Mouse (Mus musculus) cerebellum, adult 2 months (tissue): ENCODE results near the gene Usp6nl. TPM values are rescaled to one million over a fixed set of nuclear protein-coding genes. Genes with fewer than 3 reads are reported as not detected.
A peak's percentile ranks its signal among the peaks of the same experiment; 100 is the strongest.

Experiments used
- DNase-seq, 2 experiments: peaks; one replicate each; pipeline ENCODE4 v3.0.0; 2021
- H3K27ac ChIP-seq: fragments of 200-500 bp; 2 replicates; pipeline ENCODE4 v1.5.1; 2012; ENCODE audit warnings: low read length, control low read depth, inconsistent platforms; ENCODE audit not compliant: insufficient read depth
- H3K27me3 ChIP-seq: fragments of 200-500 bp; 2 replicates; pipeline ENCODE4 v1.6.1; 2012; ENCODE audit warnings: inconsistent platforms, mild to moderate bottlenecking, low read length, moderate library complexity; ENCODE audit not compliant: control insufficient read depth, insufficient read depth
- H3K4me1 ChIP-seq: fragments of 200-500 bp; 2 replicates; pipeline ENCODE4 v1.6.1; 2011; ENCODE audit warnings: low read length; ENCODE audit not compliant: control insufficient read depth, insufficient read depth
- H3K4me3 ChIP-seq: fragments of 200-500 bp; replicated peaks from 2 replicates; pipeline ENCODE3; 2011; ENCODE audit warnings: mild to moderate bottlenecking, low read depth, low read length, control low read depth; ENCODE audit not compliant: insufficient read depth
- CTCF ChIP-seq: fragments of 200-500 bp; IDR thresholded peaks from 2 replicates; pipeline ENCODE4 v1.5.1; 2011; ENCODE audit warnings: low read depth, mild to moderate bottlenecking, control low read depth, low read length, moderate library complexity, borderline replicate concordance; ENCODE audit not compliant: insufficient read depth
- POLR2A ChIP-seq: fragments of 200-500 bp; IDR thresholded peaks from 2 replicates; pipeline ENCODE4 v1.6.1; 2011; ENCODE audit warnings: low read length, control low read depth, borderline replicate concordance; ENCODE audit not compliant: insufficient read depth
- WGBS: fragments of 180-500 bp; shearing (Covaris S2); methylation state at CpG from one replicate; pipeline ENCODE4 v1.1.7; 2018; 5-methylcytosine and 5-hydroxymethylcytosine counted together
- polyA plus RNA-seq: library from polyadenylated mRNA; depleted of rRNA; stranded (reverse); fragments of >200 nt; gene quantifications from 2 replicates; pipeline ENCODE4 v1.2.3, GENCODE M21; 2012

Gene Usp6nl
- polyA plus RNA-seq, 1 experiment = 16.5 TPM

DNA sequence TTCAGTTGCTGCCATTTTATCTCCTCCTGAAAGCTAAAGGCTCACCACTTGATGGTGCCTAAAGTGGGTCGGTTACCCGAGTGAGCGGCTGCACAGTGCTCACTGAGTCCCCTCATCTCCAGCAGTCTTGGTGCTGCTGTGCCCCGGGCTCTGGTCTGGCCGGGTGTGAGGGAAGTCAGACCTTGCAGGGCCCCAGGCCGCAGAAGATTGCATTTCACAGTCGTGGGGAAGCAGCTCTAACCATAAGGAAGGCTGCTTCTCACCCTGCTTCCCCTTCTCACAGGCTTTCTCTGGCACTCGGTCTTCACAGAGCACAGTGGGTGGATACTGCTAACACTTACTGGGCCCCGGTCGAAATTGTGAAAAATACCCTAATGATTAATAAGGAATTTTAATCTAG lies 119.8 kb downstream of the Usp6nl start:
- H3K4me3 ChIP-seq = no peak overlapping the region
- no peaks in the 10 kb centered on the region for H3K27me3 ChIP-seq
- no peaks in the 10 kb centered on the region for H3K4me1 ChIP-seq
- no peak for TF ChIP-seq POLR2A
- no peak for TF ChIP-seq CTCF
- H3K27ac ChIP-seq = no peak overlapping the region
- 86% methylated on average over 10 of the region's 10 CpGs for WGBS
- DNase-seq = no peak

DNA sequence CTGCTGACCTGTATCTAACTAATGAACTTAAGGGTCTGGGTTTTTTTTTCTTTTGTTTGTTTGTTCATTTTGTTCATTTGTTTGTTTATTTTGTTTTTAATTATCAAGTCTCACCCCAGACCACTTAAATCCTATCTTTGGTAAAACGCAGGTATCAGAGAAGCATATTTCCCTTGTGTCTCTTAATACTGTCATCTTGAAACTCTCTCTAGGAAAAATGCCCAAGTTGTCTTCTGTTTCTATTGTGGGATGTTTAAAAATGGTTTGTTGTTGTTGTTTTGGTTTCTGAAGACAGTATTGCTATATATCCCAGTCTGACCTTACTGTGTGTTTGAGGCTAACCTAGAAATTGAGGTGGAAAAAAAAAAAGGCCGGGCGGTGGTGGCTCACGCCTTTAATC lies 121.5 kb downstream of the Usp6nl start:
- Histone ChIP-seq H3K4me3 (no peak overlapping the region), H3K27ac (no peak overlapping the region), H3K27me3 (no peaks in the 10 kb centered on the region), H3K4me1 (no peaks in the 10 kb centered on the region)
- no peak for DNase-seq
- no peak for TF ChIP-seq POLR2A
- no peak for TF ChIP-seq CTCF
- WGBS = over 99% methylated on average over 4 of the region's 4 CpGs

DNA sequence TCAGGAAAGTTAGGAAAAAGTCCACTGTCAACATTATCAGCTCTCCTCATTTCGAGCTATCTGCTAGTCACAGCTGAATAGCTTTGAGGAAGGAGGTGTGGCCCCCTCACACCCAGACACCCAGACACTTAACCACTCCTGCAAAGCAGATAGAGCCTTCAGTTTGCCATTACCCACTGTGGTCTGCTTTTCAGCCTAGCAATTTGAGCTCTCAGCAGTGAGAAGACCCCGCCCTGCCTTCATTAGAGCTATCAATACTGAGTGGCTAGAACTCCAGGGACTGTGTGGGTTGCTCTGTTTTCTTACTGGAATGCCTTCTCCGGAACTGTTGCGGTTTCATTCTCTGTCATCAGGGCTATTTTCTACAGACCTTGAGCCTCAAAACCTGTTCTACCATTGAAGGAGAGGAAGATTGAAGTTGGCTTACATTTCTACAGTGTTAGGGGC lies 122.3 kb downstream of the Usp6nl start:
- no peak for DNase-seq
- Histone ChIP-seq H3K27me3 (no peaks in the 10 kb centered on the region), H3K27ac (no peak overlapping the region), H3K4me1 (no peaks in the 10 kb centered on the region), H3K4me3 (no peak overlapping the region)
- 96% methylated on average over 4 of the region's 4 CpGs for WGBS
- TF ChIP-seq CTCF (no peak), POLR2A (no peak)

DNA sequence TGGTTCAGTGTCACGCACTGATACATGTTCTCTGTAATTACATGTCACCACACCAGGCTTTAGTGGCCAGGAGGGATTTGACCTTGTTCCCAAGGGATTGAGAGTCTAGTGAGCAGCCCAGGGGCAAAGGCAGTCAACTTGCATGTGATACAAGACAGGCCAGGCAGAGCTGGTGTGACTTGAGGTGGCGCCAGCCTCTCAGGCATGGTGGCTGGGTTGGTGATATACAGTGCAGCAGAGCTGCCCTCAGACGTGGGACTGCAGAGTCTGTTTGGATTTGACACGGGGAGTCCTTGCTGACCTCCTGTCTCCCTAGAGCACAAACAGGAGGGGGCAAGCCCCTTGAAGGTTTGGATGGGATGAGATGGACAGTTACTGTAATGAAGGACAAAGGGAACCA lies 123.4 kb downstream of the Usp6nl start:
- DNase-seq = no peak
- WGBS = 92% methylated on average over 4 of the region's 4 CpGs
- TF ChIP-seq POLR2A (no peak), CTCF (no peak)
- Histone ChIP-seq H3K4me3 (no peak overlapping the region), H3K27me3 (no peaks in the 10 kb centered on the region), H3K4me1 (no peaks in the 10 kb centered on the region; the same call in 1 of the 2 replicates), H3K27ac (no peak overlapping the region)

DNA sequence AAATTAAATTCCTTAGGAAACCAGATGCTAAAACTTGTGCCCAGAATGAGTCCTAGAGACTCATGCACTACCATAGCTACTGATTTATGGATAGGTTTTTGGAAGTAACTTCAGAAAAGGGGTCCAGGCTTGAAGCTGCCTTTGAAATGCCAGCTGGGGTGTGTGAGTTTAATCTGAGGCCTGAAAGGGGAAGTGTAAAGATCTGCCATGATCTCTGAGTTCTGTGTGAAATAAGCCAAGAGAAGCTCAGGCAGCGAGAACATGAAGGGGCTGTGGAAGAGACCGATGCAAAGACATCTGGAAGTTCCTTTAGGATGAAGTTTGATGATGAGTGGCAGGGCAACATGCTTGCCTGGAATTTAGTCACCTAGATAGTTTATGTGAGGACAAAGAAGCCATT lies 126.4 kb downstream of the Usp6nl start:
- Histone ChIP-seq H3K4me1 (no peaks in the 10 kb centered on the region; the same call in 1 of the 2 replicates), H3K27me3 (no peaks in the 10 kb centered on the region), H3K27ac (no peak overlapping the region), H3K4me3 (no peak overlapping the region)
- WGBS = 97% methylated on average over 2 of the region's 2 CpGs
- no peak for DNase-seq
- TF ChIP-seq CTCF = no peak
- TF ChIP-seq POLR2A = no peak

DNA sequence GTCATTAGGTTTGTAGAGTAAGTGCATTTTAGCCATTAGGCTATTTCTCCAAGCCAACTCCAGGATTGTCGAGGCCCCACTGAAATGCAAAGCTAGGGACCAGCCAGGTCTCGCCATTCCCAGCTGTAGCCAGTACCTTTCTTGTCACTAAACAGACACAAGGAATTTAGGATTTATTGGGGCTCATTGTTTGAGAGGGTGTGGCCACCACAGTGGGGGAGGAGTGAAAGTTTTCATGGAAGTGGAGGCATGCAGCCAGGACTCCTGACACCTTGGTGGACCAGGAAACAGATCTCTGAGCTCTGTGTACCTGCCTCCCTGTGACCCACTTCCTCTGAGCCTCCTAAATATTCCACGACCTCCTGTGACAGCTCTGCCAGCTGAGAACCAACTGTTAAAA lies 127.2 kb downstream of the Usp6nl start:
- 66% methylated on average over 3 of the region's 3 CpGs for WGBS
- no peak for TF ChIP-seq CTCF
- no peak for TF ChIP-seq POLR2A
- DNase-seq = no peak
- Histone ChIP-seq H3K4me1 (no peaks in the 10 kb centered on the region; the same call in 1 of the 2 replicates), H3K4me3 (no peak overlapping the region), H3K27me3 (no peaks in the 10 kb centered on the region), H3K27ac (no peak overlapping the region)

DNA sequence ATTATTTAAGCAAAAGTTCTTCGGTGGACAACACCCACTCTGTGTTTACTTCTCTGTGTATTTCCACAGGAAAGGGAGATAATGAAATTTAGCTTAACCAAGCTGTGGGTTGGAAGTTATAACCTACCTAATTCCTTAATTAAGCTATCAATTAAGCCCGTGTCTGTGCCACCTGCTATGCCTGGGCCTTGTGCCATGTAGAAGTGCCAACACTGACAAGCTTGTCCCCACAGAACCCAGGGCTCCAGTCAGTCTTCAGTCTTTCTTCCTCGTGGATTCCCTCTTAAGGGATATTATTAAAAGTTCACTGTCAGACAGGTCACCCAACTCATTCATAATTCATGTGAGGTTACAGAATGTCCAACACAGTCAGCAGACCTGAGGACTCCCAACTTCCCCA lies 128.1 kb downstream of the Usp6nl start:
- Histone ChIP-seq H3K27me3 (no peaks in the 10 kb centered on the region), H3K27ac (no peak overlapping the region), H3K4me3 (no peak overlapping the region), H3K4me1 (no peaks in the 10 kb centered on the region; the same call in 1 of the 2 replicates)
- 14% methylated on average over 3 of the region's 3 CpGs for WGBS
- no peak for TF ChIP-seq POLR2A
- TF ChIP-seq CTCF = no peak
- DNase-seq = peak; percentile 61 to 66

DNA sequence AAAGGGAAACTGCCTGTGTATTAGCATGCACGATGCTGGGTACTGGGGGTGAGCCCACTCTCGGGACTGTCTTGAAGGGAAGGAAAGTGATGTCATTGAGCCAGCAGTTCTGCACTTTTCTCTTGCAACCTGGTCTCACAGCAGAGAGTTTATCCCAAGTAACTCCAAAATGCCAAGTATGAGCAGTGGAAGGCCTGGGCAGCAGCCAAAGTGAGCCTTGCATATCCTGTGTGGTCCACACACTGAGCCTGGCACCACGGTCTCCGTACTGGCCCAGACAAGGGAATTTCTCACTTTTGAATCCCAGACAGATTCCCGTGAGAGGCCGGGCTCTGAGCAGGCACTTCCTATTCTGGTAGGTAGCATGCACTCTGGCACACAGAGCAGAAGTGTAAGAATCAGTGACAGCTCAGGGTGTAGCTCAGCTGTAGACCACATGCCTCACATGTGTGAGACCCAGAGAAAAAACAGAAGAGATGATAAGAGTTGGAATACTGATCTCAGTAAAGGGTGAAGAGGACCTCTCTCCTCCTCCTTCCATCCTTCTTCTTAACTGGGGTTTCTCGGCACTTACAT lies 132.6 kb downstream of the Usp6nl start:
- whole genome bisulfite sequencing = 26% methylated on average over 7 of the region's 7 CpGs

More for the DNA sequence above, 132.6 kb downstream of the Usp6nl start:
- TF ChIP-seq CTCF (no peak), POLR2A (no peak)
- no peak overlapping the region for H3K4me3 ChIP-seq
- no peaks in the 10 kb centered on the region; the same call in 1 of the 2 replicates for H3K4me1 ChIP-seq
- H3K27me3 ChIP-seq = no peaks in the 10 kb centered on the region
- H3K27ac ChIP-seq = no peak overlapping the region
- no peak for DNase-seq
